In genomic region chr5:122280422-122280826, GRCm38 (mm10) we compare ENCODE assay signal across 11 mouse cellular contexts. TPM values are rescaled to one million over a fixed set of nuclear protein-coding genes. Genes with fewer than 3 reads are reported as not detected.
A peak's percentile ranks its signal among the peaks of the same experiment; 100 is the strongest.
DNase-seq lines count a peak whose midpoint lies in the region; ATAC-seq lines count a peak whose summit lies in the region.
"Had no signal": no experiment of that assay in that cellular context is flagged by ENCODE, and none has a peak within 500 bp of the region (broad histone marks: within the 10 kb centered on the region; RNA-seq: fewer than 3 reads in every experiment).

No protein-coding gene starts in this region.

- no peak overlapping the region for H3K27ac ChIP-seq in hindbrain, embryonic 16.5 days (ENCODE audit: low read depth, low read length)
- H3K27ac ChIP-seq in hindbrain, embryonic 11.5 days (ENCODE audit: low read depth, low read length): no peak overlapping the region
- 0 out of 2 replicates have a peak overlapping the region, but pooled peaks have one; percentile 30 for H3K27ac ChIP-seq in embryonic facial prominence, embryonic 10.5 days (replicated peaks)
- no peak overlapping the region for H3K27ac ChIP-seq in limb, embryonic 10.5 days
- H3K27ac ChIP-seq: forebrain, embryonic 10.5 days; hindbrain, embryonic 15.5 days; midbrain, embryonic 13.5 days had no signal

- H3K36me3 ChIP-seq in hindbrain, embryonic 16.5 days (ENCODE audit: control insufficient read depth, insufficient read depth, low read length): no peaks in the 10 kb centered on the region
- H3K36me3 ChIP-seq in hindbrain, embryonic 11.5 days (ENCODE audit: control insufficient read depth, insufficient read depth, low read length): no peaks in the 10 kb centered on the region
- H3K36me3 ChIP-seq in embryonic facial prominence, embryonic 10.5 days (replicated peaks): no peaks in the 10 kb centered on the region
- H3K36me3 ChIP-seq in limb, embryonic 10.5 days: no peaks in the 10 kb centered on the region
- H3K36me3 ChIP-seq: forebrain, embryonic 10.5 days; hindbrain, embryonic 15.5 days; midbrain, embryonic 13.5 days had no signal

- H3K4me2 ChIP-seq in hindbrain, embryonic 16.5 days (ENCODE audit: low read length): peak overlapping the region; percentile 21; the same call in 1 of the 2 replicates
- no peak overlapping the region for H3K4me2 ChIP-seq in hindbrain, embryonic 11.5 days (replicated peaks; ENCODE audit: low read depth, low read length)
- H3K4me2 ChIP-seq: hindbrain, embryonic 15.5 days; midbrain, embryonic 13.5 days had no signal

- no peak overlapping the region for H3K4me3 ChIP-seq in hindbrain, embryonic 16.5 days (ENCODE audit: low read length)
- H3K4me3 ChIP-seq in hindbrain, embryonic 11.5 days (ENCODE audit: low read depth, low read length): no peak overlapping the region
- H3K4me3 ChIP-seq in embryonic facial prominence, embryonic 10.5 days: peak overlapping the region; percentile 32
- peak overlapping the region; percentile 25 for H3K4me3 ChIP-seq in limb, embryonic 10.5 days
- H3K4me3 ChIP-seq: forebrain, embryonic 10.5 days; hindbrain, embryonic 15.5 days; midbrain, embryonic 13.5 days had no signal

- H3K27me3 ChIP-seq in hindbrain, embryonic 16.5 days (replicated peaks; ENCODE audit: control insufficient read depth, insufficient read depth, low read length): no peaks in the 10 kb centered on the region
- H3K27me3 ChIP-seq in hindbrain, embryonic 11.5 days (ENCODE audit: control insufficient read depth, insufficient read depth, low read length): no peaks in the 10 kb centered on the region
- H3K27me3 ChIP-seq in embryonic facial prominence, embryonic 10.5 days (replicated peaks; ENCODE audit: low read depth, poor library complexity, severe bottlenecking): peaks cover 9% of the 10 kb centered on the region
- 0 out of 2 replicates have a peak, but pooled peaks cover 11% of the 10 kb centered on the region for H3K27me3 ChIP-seq in limb, embryonic 10.5 days (ENCODE audit: low read depth, poor library complexity, severe bottlenecking)
- H3K27me3 ChIP-seq: hindbrain, embryonic 15.5 days; midbrain, embryonic 13.5 days had no signal

- H3K9ac ChIP-seq in hindbrain, embryonic 16.5 days (ENCODE audit: low read depth, low read length): no peak overlapping the region
- no peak overlapping the region for H3K9ac ChIP-seq in hindbrain, embryonic 11.5 days (ENCODE audit: low read depth, low read length)
- H3K9ac ChIP-seq: hindbrain, embryonic 15.5 days; midbrain, embryonic 13.5 days had no signal

- intact Hi-C loops in left cerebral cortex, postnatal 4 days (cut with DNase I): no loop called here

- WGBS in hindbrain, embryonic 16.5 days: 50% methylated on average over 6 of the region's 6 CpGs
- 57% methylated on average over 6 of the region's 6 CpGs for WGBS in hindbrain, embryonic 11.5 days
- WGBS in embryonic facial prominence, embryonic 10.5 days: 44% methylated on average over 6 of the region's 6 CpGs
- whole genome bisulfite sequencing in limb, embryonic 10.5 days: 52% methylated on average over 6 of the region's 6 CpGs

- peaks cover 7% of the 10 kb centered on the region for H3K4me1 ChIP-seq in hindbrain, embryonic 16.5 days (ENCODE audit: control insufficient read depth, insufficient read depth, low read depth, low read length)
- H3K4me1 ChIP-seq in hindbrain, embryonic 11.5 days (replicated peaks; ENCODE audit: control insufficient read depth, insufficient read depth, low read length): no peaks in the 10 kb centered on the region; the same call in 1 of the 2 replicates
- H3K4me1 ChIP-seq in embryonic facial prominence, embryonic 10.5 days: peaks cover 40% of the 10 kb centered on the region
- peaks cover 27% of the 10 kb centered on the region for H3K4me1 ChIP-seq in limb, embryonic 10.5 days

- ATAC-seq in hindbrain, embryonic 16.5 days: no peak
- ATAC-seq in hindbrain, embryonic 11.5 days (ENCODE audit: low FRiP score): no peak
- ATAC-seq: midbrain, embryonic 13.5 days had no signal

- DNase-seq in hindbrain, embryonic 11.5 days (ENCODE audit: low spot score): no peak
- DNase-seq in embryonic facial prominence, embryonic 10.5 days (ENCODE audit: low spot score): no peak
- DNase-seq in limb, embryonic 10.5 days (ENCODE audit: low spot score): no peak
- peak; percentile 34 for DNase-seq in lung, postnatal 14 days
- DNase-seq in cerebellum, postnatal 10 days: no peak
- no peak for DNase-seq in left cerebral cortex, postnatal 4 days
- no peak for DNase-seq in urinary bladder, postnatal 14 days (ENCODE audit: low spot score)

- H3K9me3 ChIP-seq in hindbrain, embryonic 16.5 days (ENCODE audit: control insufficient read depth, low read length): no peaks in the 10 kb centered on the region
- no peaks in the 10 kb centered on the region for H3K9me3 ChIP-seq in hindbrain, embryonic 11.5 days (ENCODE audit: control insufficient read depth, low read length)
- no peaks in the 10 kb centered on the region for H3K9me3 ChIP-seq in embryonic facial prominence, embryonic 10.5 days
- H3K9me3 ChIP-seq in limb, embryonic 10.5 days (replicated peaks): no peaks in the 10 kb centered on the region
- H3K9me3 ChIP-seq: forebrain, embryonic 10.5 days; hindbrain, embryonic 15.5 days; midbrain, embryonic 13.5 days had no signal

RNA-seq across cellular contexts. Expression of gene Pptc7, which starts 3.7 kb away (rescaled TPM):
- polyA plus RNA-seq in hindbrain, embryonic 16.5 days (2015; fragmentation: Nextera tagmentation; extraction: Ambion mirVana): 6.5 and 8.1 TPM in 2 replicates
- 8.1 and 8.4 TPM in 2 replicates for polyA plus RNA-seq in hindbrain, embryonic 11.5 days (2014; fragmentation: Nextera tagmentation; extraction: Ambion mirVana)
- 8.0 and 8.9 TPM in 2 replicates for polyA plus RNA-seq in embryonic facial prominence, embryonic 10.5 days (2016; fragmentation: Nextera tagmentation; extraction: Ambion mirVana)
- 8.2 and 9.7 TPM in 2 replicates for polyA plus RNA-seq in limb, embryonic 10.5 days (2016; fragmentation: Nextera tagmentation; extraction: Ambion mirVana)
- 10 to 100 TPM; 17.1 to 18.5 TPM for total RNA-seq in left cerebral cortex, postnatal 4 days (2021)

RNA-seq across cellular contexts. Expression of gene Tctn1, which starts 16.2 kb away (rescaled TPM):
- polyA plus RNA-seq in hindbrain, embryonic 16.5 days (2015; fragmentation: Nextera tagmentation; extraction: Ambion mirVana): 5.3 and 6.0 TPM in 2 replicates
- polyA plus RNA-seq in hindbrain, embryonic 11.5 days (2014; fragmentation: Nextera tagmentation; extraction: Ambion mirVana): 4.4 and 5.6 TPM in 2 replicates
- polyA plus RNA-seq in embryonic facial prominence, embryonic 10.5 days (2016; fragmentation: Nextera tagmentation; extraction: Ambion mirVana): 4.8 and 5.5 TPM in 2 replicates
- 4.4 and 4.9 TPM in 2 replicates for polyA plus RNA-seq in limb, embryonic 10.5 days (2016; fragmentation: Nextera tagmentation; extraction: Ambion mirVana)
- total RNA-seq in left cerebral cortex, postnatal 4 days (2021): 10 to 100 TPM; 16.4 to 17.8 TPM

Comparison
In these comparisons a context has a peak if more than half of its experiments do, and no peak if none do; other contexts are left out.
1. H3K4me3 ChIP-seq: peak in embryonic facial prominence, embryonic 10.5 days (single experiment) and limb, embryonic 10.5 days (single experiment); none in hindbrain, embryonic 16.5 days (single experiment) and hindbrain, embryonic 11.5 days (single experiment).